Comparison of ENCODE assay signal across 8 mouse cellular contexts in genomic region chr9:71591938-71592548, GRCm38 (mm10). TPM values are rescaled to one million over a fixed set of nuclear protein-coding genes. Genes with fewer than 3 reads are reported as not detected.
DNase-seq lines count a peak whose midpoint lies in the region; ATAC-seq lines count a peak whose summit lies in the region.

TSS of gene Myzap (minus strand) at chr9:71592360.

- no peaks in the 10 kb centered on the region for H3K9me3 ChIP-seq in hindbrain, embryonic 11.5 days (ENCODE audit: control insufficient read depth, low read length)

- DNase-seq in Muller cell, postnatal 12 days (ENCODE audit: inconsistent ontology term): peak; percentile 90
- peak; percentile 76 to 86 for DNase-seq in cerebellum, postnatal 10 days
- peak; percentile 48 to 68 for DNase-seq in frontal cortex, postnatal 10 days (ENCODE audit: low spot score in 2 of 2)
- peak; percentile 83 for DNase-seq in hindbrain, embryonic 11.5 days (ENCODE audit: low spot score)
- peak; percentile 43 to 51 for DNase-seq in layer of hippocampus, postnatal 25 days (ENCODE audit: extremely low spot score in 1 of 2, low spot score in 1 of 2)
- peak; percentile 98 for DNase-seq in lung, postnatal 36 days
- DNase-seq in retina, postnatal 7 days (ENCODE audit: low read depth, low spot score): peak; percentile 32
- DNase-seq in urinary bladder, adult 18-20 months (ENCODE audit: low spot score in 2 of 2): peak; percentile 92 to 98

- no peaks in the 10 kb centered on the region for H3K36me3 ChIP-seq in hindbrain, embryonic 11.5 days (ENCODE audit: control insufficient read depth, insufficient read depth, low read length)

- ATAC-seq in hindbrain, embryonic 11.5 days (ENCODE audit: low FRiP score): peak; percentile 65; the same call in 1 of the 2 replicates

- no peak within 1 kb of the TSS for H3K27ac ChIP-seq in hindbrain, embryonic 11.5 days (ENCODE audit: low read depth, low read length)

- peak within 1 kb of the TSS; percentile 77 for H3K4me2 ChIP-seq in hindbrain, embryonic 11.5 days (replicated peaks; ENCODE audit: low read depth, low read length)

- H3K27me3 ChIP-seq in hindbrain, embryonic 11.5 days (ENCODE audit: control insufficient read depth, insufficient read depth, low read length): peaks cover 2% of the 10 kb centered on the region

- 4% methylated on average over 29 of the region's 29 CpGs for WGBS in hindbrain, embryonic 11.5 days

- H3K4me3 ChIP-seq in hindbrain, embryonic 11.5 days (ENCODE audit: low read depth, low read length): peak within 1 kb of the TSS; percentile 46

- peak within 1 kb of the TSS; percentile 59 for H3K9ac ChIP-seq in hindbrain, embryonic 11.5 days (ENCODE audit: low read depth, low read length)

- no peaks in the 10 kb centered on the region for H3K4me1 ChIP-seq in hindbrain, embryonic 11.5 days (replicated peaks; ENCODE audit: control insufficient read depth, insufficient read depth, low read length)

RNA-seq across cellular contexts. Expression of gene Myzap, which starts in this region (rescaled TPM):
- 5.3 and 6.4 TPM in 2 replicates for polyA plus RNA-seq in hindbrain, embryonic 11.5 days (2014; fragmentation: Nextera tagmentation; extraction: Ambion mirVana)
- total RNA-seq in layer of hippocampus, postnatal 25 days (2021): 1 to 10 TPM in 1 of 2 experiments, under 1 TPM in 1; 0.77 to 1.1 TPM

Comparison
In these comparisons a context has a peak if more than half of its experiments do, and no peak if none do; other contexts are left out.
1. DNase-seq: peak in every context shown above with its lines; median percentile 98 in lung, postnatal 36 days; 95 in urinary bladder, adult 18-20 months; 90 in Muller cell, postnatal 12 days; 83 in hindbrain, embryonic 11.5 days; 81 in cerebellum, postnatal 10 days; 58 in frontal cortex, postnatal 10 days; 47 in layer of hippocampus, postnatal 25 days; 32 in retina, postnatal 7 days.